In genomic region chr7:142497775-142498174, GRCm38 (mm10) we compare ENCODE assay signal across 9 mouse cellular contexts. TPM values are rescaled to one million over a fixed set of nuclear protein-coding genes. Genes with fewer than 3 reads are reported as not detected.
DNase-seq lines count a peak whose midpoint lies in the region; ATAC-seq and TF ChIP-seq lines count a peak whose summit lies in the region.
"Had no signal": no experiment of that assay in that cellular context is flagged by ENCODE, and none has a peak within 500 bp of the region (broad histone marks: within the 10 kb centered on the region; RNA-seq: fewer than 3 reads in every experiment).

No protein-coding gene starts in this region.

- no peak overlapping the region for H3K27ac ChIP-seq in kidney, embryonic 16.5 days (ENCODE audit: low read length)
- H3K27ac ChIP-seq in midbrain, embryonic 15.5 days: no peak overlapping the region
- H3K27ac ChIP-seq: macrophage had no signal

- 93% methylated on average over 2 of the region's 2 CpGs for WGBS in kidney, embryonic 16.5 days
- WGBS in lung, adult 2 months: 85% methylated on average over 2 of the region's 2 CpGs
- 94% methylated on average over 2 of the region's 2 CpGs for WGBS in midbrain, embryonic 15.5 days

- peaks cover 13% of the 10 kb centered on the region for H3K4me1 ChIP-seq in kidney, embryonic 16.5 days (ENCODE audit: insufficient read depth, low read length)
- no peaks in the 10 kb centered on the region for H3K4me1 ChIP-seq in lung, adult 2 months (ENCODE audit: control insufficient read depth, insufficient read depth, low read length)
- no peaks in the 10 kb centered on the region for H3K4me1 ChIP-seq in midbrain, embryonic 15.5 days

- no peak overlapping the region for H3K4me2 ChIP-seq in kidney, embryonic 16.5 days (replicated peaks; ENCODE audit: low read depth, low read length)
- H3K4me2 ChIP-seq in midbrain, embryonic 15.5 days: no peak overlapping the region

- no peaks in the 10 kb centered on the region for H3K9me3 ChIP-seq in kidney, embryonic 16.5 days (ENCODE audit: low read length)
- H3K9me3 ChIP-seq in midbrain, embryonic 15.5 days: no peaks in the 10 kb centered on the region

- no peak for ATAC-seq in kidney, embryonic 16.5 days (ENCODE audit: low FRiP score, low TSS enrichment)
- ATAC-seq in midbrain, embryonic 15.5 days (replicated peaks): no peak

- peaks cover 16% of the 10 kb centered on the region; the same call in 1 of the 2 replicates for H3K36me3 ChIP-seq in kidney, embryonic 16.5 days (ENCODE audit: insufficient read depth, low read length)
- no peaks in the 10 kb centered on the region for H3K36me3 ChIP-seq in midbrain, embryonic 15.5 days (replicated peaks)

- H3K27me3 ChIP-seq in kidney, embryonic 16.5 days (ENCODE audit: insufficient read depth, low read length): no peaks in the 10 kb centered on the region
- no peaks in the 10 kb centered on the region for H3K27me3 ChIP-seq in midbrain, embryonic 15.5 days (replicated peaks)

- no peak for TF ChIP-seq POLR2A in lung, adult 2 months (IDR thresholded peaks at IDR 0.05; ENCODE audit: borderline replicate concordance, extremely low read depth, low read depth, low read length)

- no peak overlapping the region for H3K9ac ChIP-seq in kidney, embryonic 16.5 days (replicated peaks; ENCODE audit: low read length)
- H3K9ac ChIP-seq in midbrain, embryonic 15.5 days: no peak overlapping the region

- peak; percentile 73 for TF ChIP-seq CTCF in lung, adult 2 months (IDR thresholded peaks at IDR 0.05; ENCODE audit: insufficient read depth, low read length)

- DNase-seq in kidney, adult 9 months: peak; percentile 25
- peak; percentile 31 for DNase-seq in CD4-positive helper T cell, adult 2 months (ENCODE audit: low read depth, low spot score)
- peak; percentile 64 for DNase-seq in cerebellum, adult 9-11 months
- DNase-seq in lung, adult 2 months: peak; percentile 29
- no peak for DNase-seq in right cerebral cortex, postnatal 25 days
- no peak for DNase-seq in thymus, adult 18-20 months

- no peak overlapping the region for H3K4me3 ChIP-seq in kidney, embryonic 16.5 days (ENCODE audit: low read length)
- no peak overlapping the region for H3K4me3 ChIP-seq in lung, adult 2 months (replicated peaks; ENCODE audit: extremely low read depth, low read depth, low read length)
- no peak overlapping the region for H3K4me3 ChIP-seq in midbrain, embryonic 15.5 days

RNA-seq across cellular contexts. Expression of gene Tnnt3, which starts 0.9 kb away (rescaled TPM):
- polyA plus RNA-seq in kidney, embryonic 16.5 days (2015; fragmentation: Nextera tagmentation; extraction: Ambion mirVana): 14.2 and 17.2 TPM in 2 replicates
- 4.1 and 64.7 TPM in 2 replicates for polyA plus RNA-seq in lung, adult 2 months (2012; rRNA removed)
- 1.6 TPM in 2 replicates for polyA plus RNA-seq in midbrain, embryonic 15.5 days (2015; fragmentation: Nextera tagmentation; extraction: Ambion mirVana)
- polyA plus RNA-seq: macrophage had no signal

RNA-seq across cellular contexts. Expression of gene Mrpl23, which starts 34.7 kb away (rescaled TPM):
- polyA plus RNA-seq in kidney, embryonic 16.5 days (2015; fragmentation: Nextera tagmentation; extraction: Ambion mirVana): 24.4 and 24.6 TPM in 2 replicates
- polyA plus RNA-seq in lung, adult 2 months (2012; rRNA removed): 8.0 and 10.3 TPM in 2 replicates
- 22.4 and 24.0 TPM in 2 replicates for polyA plus RNA-seq in midbrain, embryonic 15.5 days (2015; fragmentation: Nextera tagmentation; extraction: Ambion mirVana)

RNA-seq across cellular contexts. Expression of gene Lsp1, which starts 37.2 kb away (rescaled TPM):
- polyA plus RNA-seq in kidney, embryonic 16.5 days (2015; fragmentation: Nextera tagmentation; extraction: Ambion mirVana): 141 and 156 TPM in 2 replicates
- polyA plus RNA-seq in lung, adult 2 months (2012; rRNA removed): 131 and 188 TPM in 2 replicates
- 3.7 and 5.4 TPM in 2 replicates for polyA plus RNA-seq in midbrain, embryonic 15.5 days (2015; fragmentation: Nextera tagmentation; extraction: Ambion mirVana)

RNA-seq across cellular contexts. Expression of gene Tnni2, which starts 56.2 kb away (rescaled TPM):
- 11.9 and 12.0 TPM in 2 replicates for polyA plus RNA-seq in kidney, embryonic 16.5 days (2015; fragmentation: Nextera tagmentation; extraction: Ambion mirVana)
- polyA plus RNA-seq in lung, adult 2 months (2012; rRNA removed): 3.1 and 223 TPM in 2 replicates
- polyA plus RNA-seq in midbrain, embryonic 15.5 days (2015; fragmentation: Nextera tagmentation; extraction: Ambion mirVana): 0.25 and 0.74 TPM in 2 replicates

Comparison
In these comparisons a context has a peak if more than half of its experiments do, and no peak if none do; other contexts are left out.
1. DNase-seq: peak in kidney, adult 9 months (single experiment), CD4-positive helper T cell, adult 2 months (single experiment), cerebellum, adult 9-11 months (single experiment) and lung, adult 2 months (single experiment); none in right cerebral cortex, postnatal 25 days (single experiment) and thymus, adult 18-20 months (0 of 2).
2. RNA of gene Lsp1, which starts 37.2 kb away (polyA plus RNA-seq): 131 to 188 TPM in lung, adult 2 months and 141 to 156 TPM in kidney, embryonic 16.5 days; 3.7 to 5.4 TPM in midbrain, embryonic 15.5 days; every median in the first group is over 10 times any median in the second.